Mouse (Mus musculus): Measurements from ENCODE around the gene Smpd1.

The Smpd1 gene

GRCm38 (mm10) chr7:105563367-105563766, 9.2 kb downstream of the Smpd1 start:
- no peak for DNase-seq

GRCm38 (mm10) chr7:105565071-105565836, 11.1 kb downstream of the Smpd1 start:
- DNase-seq, result no peak

DNA sequence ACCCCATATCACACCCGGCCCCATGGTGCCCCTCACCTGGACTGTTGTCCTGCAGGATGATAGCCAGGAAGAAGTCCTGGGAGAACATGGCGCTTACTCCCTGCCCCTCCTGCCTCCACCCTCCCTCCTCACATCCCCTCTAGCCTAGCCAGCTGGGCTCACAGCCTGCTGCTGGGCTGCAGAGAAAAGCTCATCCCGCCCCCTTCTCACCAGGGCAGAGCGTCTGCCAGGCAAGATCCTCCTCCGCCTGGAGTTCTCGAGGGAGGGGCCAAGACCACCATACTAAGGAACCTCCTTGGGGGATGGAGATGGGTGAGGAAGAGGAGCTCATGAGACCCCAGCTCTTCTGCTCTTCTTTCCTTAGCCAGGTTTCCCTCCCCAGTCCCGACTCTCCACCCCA, 14.4 kb downstream of the Smpd1 start:
- DNase-seq, result peak; percentile 87

DNA sequence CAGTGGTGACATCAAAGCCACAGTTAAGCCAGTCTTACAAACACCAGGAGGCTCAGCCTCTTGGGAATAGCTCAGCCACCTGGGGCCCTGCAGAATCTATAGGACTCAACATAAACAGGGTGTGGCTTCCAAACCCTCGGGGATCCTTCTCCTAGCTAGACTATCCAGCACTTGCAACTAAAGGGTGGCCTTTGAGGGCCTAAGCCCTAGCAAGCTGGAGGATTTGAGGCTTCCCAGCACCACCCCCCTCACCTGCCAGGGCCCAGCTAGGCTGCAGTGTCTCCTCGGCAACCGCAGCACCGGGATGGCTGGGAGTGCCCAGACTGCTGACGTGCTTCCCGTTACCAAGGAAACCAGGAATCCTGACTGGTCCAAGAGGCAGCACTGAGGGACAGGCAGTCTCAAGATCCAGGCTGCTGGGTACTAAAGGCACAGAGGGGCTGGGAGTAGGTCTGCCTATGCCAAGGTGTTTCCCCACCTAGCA, 14.9 kb downstream of the Smpd1 start:
- peak; percentile 93 for DNase-seq

DNA sequence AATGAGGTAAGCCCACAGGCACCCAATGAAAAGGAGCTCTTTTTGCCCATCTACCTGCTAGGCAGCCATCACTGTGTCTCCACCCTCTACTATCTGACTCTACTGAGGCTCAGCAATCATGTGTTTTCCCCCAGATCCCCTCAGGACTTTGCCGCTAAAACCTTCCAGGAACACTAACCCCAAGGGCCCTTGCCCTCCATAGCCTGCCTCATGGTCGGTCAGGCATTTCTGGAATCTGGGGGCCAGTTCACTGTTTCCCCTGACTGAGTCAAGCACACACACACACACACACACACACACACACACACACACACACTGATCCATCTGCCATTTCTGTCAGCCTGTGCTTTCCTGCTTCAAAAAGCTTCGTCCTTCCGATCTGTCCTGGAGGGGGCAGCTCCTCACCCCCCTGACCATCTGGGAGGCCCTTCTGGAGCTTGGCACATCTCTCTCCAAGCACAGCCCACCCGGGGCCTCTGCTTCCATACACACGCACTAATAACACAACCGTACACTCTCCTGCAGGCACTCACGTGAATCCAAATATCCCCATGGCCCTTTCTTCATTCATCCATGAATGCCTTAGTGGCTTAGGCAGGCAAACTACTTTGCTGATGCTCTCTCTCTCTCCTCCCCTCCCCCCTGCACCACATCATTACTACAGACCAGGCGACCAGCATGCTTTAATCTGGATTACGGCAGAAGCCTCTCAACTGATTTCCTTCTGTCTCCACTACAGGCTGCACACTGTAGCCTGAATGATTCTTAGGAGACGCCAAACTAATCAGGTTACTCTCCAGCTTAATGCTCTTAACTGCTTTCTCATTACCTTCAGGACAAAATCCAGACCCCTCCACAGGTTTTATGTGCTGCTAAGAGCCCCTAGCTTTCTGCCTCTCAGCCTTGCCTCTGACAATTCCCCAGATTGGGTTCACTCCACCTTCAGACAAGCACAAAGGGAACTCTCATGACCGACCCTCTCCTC, 15.6 kb downstream of the Smpd1 start:
- DNase-seq, result no peak

DNA sequence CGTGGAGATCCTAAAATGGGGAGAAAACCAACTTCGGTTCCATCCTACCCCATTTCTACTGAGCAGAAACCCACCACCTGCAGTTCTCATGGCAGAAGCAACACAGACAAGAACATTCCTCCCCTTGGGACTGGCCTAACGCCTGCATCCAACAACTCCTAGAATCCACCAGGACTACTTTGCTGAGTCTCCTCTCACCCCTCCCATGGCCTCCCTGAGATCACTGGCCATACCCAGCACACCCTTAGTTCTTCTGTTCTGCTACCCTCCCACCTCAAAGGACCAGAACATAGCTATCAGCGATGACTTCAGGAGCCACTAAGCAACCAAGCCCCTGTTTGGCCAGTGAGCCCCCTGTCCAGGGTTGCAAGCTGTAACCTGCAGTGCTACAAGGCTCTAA, 16.6 kb downstream of the Smpd1 start:
- no peak for DNase-seq

DNA sequence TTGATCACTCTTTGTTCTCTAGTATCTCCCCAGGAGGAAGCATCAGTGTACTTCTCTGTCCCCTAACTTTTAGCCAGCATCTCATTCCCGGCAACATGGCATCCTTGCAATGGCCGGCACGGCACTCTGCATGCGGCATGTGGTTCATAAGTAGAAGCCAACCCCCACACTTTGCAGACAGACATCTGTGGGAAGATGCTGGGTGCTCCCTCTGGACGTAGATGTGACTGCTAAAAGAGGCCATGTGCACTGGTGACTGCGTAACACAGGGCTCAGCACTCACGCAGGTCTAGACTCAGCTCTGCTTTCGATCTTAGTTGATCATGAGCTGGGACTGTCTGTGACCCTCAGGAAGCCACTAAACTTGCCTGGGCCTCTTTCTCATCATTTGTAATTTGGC, 18.8 kb downstream of the Smpd1 start:
- DNase-seq, result no peak

- DNase-seq, result no peak
Measured at GRCm38 (mm10) chr7:105574537-105574936, 20.4 kb downstream of the Smpd1 start.

DNA sequence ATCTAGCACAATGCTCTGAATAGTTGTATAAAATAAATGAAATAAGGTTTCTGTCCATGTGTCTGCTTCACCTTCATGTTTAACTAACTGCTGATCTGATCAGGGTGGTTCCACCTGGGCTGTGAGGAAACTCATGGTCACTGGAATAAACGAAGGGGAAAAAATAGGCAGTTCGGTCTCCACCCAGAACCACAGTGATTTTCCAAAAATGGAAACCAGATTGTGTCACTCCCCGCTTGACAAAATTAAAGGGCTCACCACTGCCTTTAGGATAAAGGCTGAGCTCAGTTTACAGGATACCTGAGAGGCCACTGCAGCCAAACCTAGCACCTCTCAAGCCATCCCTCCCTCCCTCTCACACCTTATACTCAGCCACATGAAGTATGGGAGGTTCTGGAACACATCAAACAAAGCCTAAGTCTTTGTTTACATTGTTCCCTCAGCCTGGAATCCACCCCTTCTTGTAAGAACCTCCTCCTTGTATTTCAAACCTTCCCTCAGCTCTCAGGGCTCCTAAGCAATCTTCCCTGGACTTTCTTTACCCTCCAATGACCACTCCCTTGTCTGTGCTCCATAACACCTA, 22.1 kb downstream of the Smpd1 start:
- DNase-seq, result no peak

DNA sequence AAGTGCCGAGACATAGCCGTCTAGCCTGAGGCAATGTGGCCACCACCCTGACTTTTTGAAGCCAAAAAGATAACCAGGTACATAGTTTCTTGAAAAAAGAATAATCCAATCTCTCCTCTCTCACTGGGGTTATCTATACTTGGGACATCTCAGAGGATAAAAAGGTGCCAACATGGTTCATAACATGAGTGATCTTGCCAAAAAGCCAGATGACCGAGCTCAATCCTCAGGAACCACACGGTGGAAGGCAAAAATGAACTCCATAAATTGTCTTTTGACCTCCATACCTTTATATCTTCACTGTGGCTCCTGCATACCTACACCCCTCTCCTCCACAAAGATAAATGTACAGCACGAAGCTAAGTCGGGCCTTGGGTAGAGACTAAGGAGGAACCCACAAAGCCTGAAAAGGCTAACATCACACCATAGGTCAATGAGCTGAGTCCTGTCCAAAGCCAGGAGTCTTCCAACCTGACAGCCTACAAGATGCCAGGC, 23.3 kb downstream of the Smpd1 start:
- DNase-seq, result no peak

- no peak for DNase-seq
Measured at GRCm38 (mm10) chr7:105578481-105578880, 24.3 kb downstream of the Smpd1 start.

GRCm38 (mm10) chr7:105580627-105581089, 26.5 kb downstream of the Smpd1 start:
- no peak for DNase-seq

- peak; percentile 88 for DNase-seq
Measured at GRCm38 (mm10) chr7:105581094-105581703, 27.0 kb downstream of the Smpd1 start, which contains the start of gene Apbb1. Gene Apbb1, minus strand, starts transcription at chr7:105581653.

DNA sequence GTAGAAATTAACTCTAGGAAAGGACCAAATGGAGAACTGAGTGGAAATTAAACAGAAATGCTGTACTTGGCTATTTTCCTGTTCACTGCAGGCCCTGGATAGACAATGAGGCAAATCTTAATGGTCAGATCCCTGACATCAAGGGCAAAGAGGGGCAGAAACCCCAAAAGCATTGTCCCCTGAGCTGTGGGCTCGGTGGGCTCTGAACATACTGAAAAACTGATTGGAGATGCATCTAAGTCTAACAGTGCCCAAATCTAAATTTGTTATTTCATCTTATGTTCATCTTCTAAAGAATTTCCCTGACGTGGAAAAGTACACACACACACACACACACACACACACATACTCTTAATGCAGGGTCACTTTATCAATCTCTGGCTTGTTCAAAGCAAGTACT, 27.8 kb downstream of the Smpd1 start:
- no peak for DNase-seq

DNA sequence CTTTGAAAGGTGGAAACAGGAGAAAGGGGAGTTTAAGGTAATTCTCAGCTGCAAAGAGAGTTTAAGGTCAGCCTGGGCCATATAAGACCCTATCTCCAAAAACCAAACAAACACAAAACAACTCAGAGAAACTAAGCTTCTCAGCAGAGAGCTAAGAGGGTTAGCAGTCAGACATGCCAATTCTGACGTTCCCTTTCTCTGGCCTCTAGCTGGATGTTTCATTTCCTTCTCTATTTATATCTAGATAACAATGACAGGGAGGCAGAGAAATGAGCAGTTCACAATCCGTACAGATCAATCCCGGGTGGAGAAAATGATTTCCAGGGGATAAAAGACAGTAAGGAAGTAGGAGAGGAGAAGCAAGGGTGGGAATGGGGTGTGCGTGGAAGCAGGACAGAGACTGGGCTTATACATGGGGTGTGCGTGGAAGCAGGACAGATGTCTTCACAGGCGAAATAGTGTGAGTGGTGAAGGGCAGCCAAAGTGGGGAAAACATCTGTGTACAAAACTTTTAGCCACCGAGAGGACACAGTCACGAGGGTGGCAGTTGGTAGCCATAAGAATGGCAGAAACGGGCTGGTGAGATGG, 34.3 kb downstream of the Smpd1 start:
- DNase-seq, result no peak

DNA sequence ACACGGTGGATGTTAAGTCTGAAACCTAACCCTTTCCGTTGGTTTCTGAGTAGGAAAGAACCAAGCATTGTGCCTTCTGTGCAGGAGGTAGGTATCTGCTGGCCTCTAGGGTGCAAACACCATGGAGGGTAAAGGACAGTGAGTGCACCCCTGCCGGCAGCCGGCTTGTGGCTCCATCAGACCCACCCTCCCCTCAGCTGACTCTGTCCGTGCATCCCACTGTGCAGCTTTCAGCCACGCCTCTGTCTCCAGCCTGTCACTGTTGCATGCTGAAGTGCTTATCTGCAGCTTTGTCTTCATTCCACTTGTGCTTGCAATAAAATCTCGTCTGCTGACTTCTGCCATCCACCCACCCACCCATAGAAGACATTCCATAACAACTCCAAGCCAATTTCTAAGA, 35.9 kb downstream of the Smpd1 start:
- no peak for DNase-seq

DNA sequence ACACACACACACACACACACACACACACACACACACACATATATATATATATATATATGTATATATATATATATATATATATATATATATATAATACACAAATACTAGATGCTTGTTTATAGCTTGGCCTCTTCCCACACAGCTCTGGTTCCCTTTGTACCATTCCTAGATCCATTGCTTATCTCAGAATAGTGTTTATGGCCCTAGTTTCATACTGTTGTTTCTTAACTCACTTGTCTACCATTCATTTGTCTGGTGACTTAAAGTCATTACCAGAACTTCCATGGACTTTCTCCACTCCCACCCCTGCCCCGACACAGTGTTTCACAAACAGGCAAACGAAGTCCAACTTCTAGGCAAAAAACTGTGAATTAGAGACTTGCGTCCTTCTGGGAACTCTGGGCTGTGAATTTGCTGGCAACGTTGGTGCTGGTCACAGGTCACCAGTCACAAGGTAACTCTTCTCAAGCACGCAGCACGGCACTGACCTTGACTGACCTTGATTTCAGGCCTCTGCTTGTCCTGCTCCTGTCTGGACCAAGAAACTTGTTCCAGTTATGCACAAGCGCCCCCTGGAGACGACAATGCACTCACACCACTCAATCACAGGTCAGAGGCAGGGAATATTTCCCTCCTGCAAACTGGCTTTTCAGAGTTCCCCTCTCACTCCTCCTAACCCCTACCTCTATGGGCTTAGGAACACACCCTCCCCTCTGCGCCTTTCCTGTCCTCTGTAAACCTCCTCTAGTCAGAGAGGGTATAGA, 48.9 kb downstream of the Smpd1 start:
- DNase-seq, result peak; percentile 57
